Mouse (Mus musculus): ENCODE measurements around the gene Gm15217.

Gm15217 gene

DNA sequence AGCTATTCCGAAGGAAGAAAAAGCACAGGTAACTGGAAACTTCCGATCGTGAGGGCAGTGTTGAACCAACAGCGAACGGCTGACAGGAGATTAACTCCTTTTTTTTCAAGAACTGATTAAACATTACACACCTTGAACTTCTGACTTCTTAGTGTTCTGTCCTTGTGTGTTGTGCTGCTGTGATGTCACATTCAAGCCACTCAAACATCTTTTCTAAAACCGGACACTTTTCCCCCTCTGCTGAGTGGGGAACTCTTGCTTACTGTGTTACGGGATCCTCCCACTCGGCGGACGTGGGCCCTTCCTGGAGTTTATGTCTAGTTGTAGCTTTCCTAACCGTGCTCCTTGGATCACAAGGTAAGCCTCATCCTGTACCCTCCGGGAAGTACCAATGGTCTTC is at the start of gene Gm15217:
Gm15217 (plus strand) TSS at position 130 of the 400 bp plus-strand sequence.
- DNase-seq (ENCODE audit: low spot score): no peak

- DNase-seq (ENCODE audit: low spot score): no peak
Observed at GRCm38 (mm10) chr14:46333421-46334237, 45.6 kb upstream of the Gm15217 start.

- DNase-seq (ENCODE audit: low spot score): no peak
Observed at GRCm38 (mm10) chr14:46338801-46339200, 40.4 kb upstream of the Gm15217 start.

- no peak for DNase-seq (ENCODE audit: low spot score)
Observed at GRCm38 (mm10) chr14:46344750-46345149, 34.5 kb upstream of the Gm15217 start.

DNA sequence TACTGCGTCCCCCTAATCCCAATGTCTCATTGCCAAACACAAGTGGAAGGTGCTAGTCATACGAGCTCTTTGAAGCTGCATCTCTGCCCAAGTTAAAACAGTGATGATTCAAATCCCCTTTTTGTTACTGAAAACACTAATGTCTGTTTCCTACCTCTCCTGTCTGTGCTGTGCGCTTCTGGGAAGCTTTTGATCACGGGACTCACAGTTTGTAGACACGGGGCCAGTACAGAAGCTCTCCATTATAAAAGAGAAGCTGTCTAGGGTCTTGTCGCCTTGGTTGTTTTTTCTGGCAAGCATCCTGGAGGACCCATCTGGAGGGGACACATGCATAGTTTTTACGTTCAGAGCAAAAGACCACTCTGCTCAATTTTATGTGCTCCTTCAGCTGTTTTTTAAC is 21.9 kb upstream of the Gm15217 start:
- no peak for DNase-seq (ENCODE audit: low spot score)

DNA sequence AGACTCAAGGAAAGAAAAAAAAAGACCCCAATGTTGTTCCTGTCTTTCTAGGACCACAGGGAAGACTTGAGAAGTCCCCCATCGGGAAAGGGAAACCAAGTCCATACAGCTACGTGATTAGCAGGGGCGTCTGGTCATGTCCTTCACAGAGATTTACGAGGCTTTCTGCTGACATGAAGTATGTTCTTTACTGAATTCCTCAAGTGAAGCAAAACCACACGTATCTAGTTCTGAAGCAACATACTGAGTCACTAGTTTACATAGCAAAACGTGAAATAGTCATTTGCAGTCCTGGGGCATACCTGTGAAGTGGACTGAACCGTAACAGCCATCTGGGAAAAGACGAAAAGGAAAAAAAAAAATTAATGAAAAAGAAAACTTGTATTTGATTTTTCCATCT is 21.5 kb upstream of the Gm15217 start:
- no peak for DNase-seq (ENCODE audit: low spot score)

GRCm38 (mm10) chr14:46363209-46363608 is 16.0 kb upstream of the Gm15217 start:
- no peak for DNase-seq (ENCODE audit: low spot score)

GRCm38 (mm10) chr14:46372452-46372851 is 6.8 kb upstream of the Gm15217 start:
- no peak for DNase-seq (ENCODE audit: low spot score)

- DNase-seq (ENCODE audit: low spot score): no peak
Observed at GRCm38 (mm10) chr14:46375796-46376195, 3.4 kb upstream of the Gm15217 start.

DNA sequence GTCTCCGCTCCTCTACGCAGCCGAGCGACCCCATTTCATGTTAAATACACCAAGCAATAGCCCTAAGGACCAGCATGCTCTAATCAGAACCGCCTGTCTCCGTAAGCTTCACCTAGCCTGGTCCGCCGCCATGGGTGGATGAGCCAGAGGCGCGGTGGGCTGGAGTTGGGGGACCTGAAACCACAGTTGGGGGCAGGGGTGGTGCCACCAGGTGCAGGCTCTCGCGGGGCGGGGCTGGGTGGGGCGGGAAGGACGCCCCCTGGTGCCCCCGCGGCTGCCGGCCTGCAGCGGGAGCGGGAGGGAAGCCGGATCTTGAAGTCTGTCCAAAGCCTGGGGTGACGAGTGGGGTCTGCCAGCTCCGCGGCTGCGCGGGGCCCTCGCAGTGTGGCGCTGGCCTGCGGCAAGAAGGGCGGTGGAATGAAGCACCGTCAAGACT is 1.1 kb downstream of the Gm15217 start:
- DNase-seq (ENCODE audit: low spot score): no peak

DNA sequence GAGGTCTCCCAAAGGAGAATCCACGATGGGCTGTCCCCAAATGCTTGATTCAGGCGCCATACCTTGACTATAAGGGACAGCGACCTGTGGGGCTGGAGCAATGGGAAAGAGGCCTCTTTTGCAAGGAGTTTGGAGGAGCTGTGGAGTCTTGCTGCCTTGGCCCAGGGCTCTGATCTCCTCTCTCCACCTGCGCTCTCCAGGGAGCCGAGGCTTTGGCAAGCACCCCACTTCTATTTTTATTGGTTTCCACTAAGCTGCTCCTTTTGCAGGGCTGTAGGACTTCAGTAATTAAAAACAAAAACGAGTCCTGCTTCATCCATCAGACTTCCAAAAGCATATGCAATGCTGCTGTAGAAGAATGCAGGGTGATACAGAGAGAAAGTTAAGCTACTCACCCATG is 2.2 kb downstream of the Gm15217 start:
- DNase-seq (ENCODE audit: low spot score): no peak

GRCm38 (mm10) chr14:46384946-46385691 is 5.9 kb downstream of the Gm15217 start:
- DNase-seq (ENCODE audit: low spot score): no peak

DNA sequence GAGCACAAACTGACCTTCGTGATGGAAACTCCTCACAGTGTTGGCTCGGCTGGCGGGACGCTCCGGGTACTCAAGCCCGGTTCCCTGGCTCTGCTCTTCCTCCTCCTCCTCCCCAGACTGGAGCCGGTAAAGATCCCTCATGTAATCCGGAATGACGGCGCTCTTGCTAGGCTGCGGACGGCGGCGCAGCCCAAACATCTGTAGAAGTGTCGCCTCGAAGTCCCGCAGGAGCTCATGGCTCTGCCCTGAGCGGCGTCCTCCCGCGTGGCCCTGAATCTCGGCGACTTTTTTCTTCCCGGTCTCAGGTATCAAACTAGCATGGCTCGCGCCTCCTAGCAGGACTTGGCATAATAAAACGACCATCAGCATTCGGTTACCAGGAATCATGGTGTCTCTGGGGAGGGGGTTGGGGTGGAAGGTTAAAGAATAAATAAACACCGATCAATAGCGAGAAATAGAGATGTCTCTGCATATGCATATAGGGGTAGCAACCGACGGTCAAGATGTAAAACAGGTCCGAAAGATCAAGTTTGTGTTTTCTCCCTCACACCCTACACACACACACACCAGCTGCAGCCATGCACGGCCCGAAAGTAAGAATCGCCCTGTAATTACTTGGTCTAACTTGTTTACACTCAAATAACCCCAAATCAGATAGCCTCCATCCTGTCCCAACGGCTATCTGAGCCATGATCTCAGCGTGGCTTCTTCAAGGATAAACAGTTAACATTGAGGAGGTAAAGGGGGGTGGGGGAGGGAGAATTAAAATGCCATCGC is 6.7 kb downstream of the Gm15217 start:
- DNase-seq (ENCODE audit: low spot score): no peak

GRCm38 (mm10) chr14:46386478-46387356 is 7.5 kb downstream of the Gm15217 start:
- DNase-seq (ENCODE audit: low spot score): peak; percentile 20

- peak; percentile 78 for DNase-seq (ENCODE audit: low spot score)
Observed at GRCm38 (mm10) chr14:46387357-46387671, 8.1 kb downstream of the Gm15217 start.

- DNase-seq (ENCODE audit: low spot score): peak; percentile 35
Observed at GRCm38 (mm10) chr14:46387821-46388481, 8.7 kb downstream of the Gm15217 start.

- DNase-seq (ENCODE audit: low spot score): peak; percentile 57
Observed at GRCm38 (mm10) chr14:46388636-46389035, 9.4 kb downstream of the Gm15217 start.

DNA sequence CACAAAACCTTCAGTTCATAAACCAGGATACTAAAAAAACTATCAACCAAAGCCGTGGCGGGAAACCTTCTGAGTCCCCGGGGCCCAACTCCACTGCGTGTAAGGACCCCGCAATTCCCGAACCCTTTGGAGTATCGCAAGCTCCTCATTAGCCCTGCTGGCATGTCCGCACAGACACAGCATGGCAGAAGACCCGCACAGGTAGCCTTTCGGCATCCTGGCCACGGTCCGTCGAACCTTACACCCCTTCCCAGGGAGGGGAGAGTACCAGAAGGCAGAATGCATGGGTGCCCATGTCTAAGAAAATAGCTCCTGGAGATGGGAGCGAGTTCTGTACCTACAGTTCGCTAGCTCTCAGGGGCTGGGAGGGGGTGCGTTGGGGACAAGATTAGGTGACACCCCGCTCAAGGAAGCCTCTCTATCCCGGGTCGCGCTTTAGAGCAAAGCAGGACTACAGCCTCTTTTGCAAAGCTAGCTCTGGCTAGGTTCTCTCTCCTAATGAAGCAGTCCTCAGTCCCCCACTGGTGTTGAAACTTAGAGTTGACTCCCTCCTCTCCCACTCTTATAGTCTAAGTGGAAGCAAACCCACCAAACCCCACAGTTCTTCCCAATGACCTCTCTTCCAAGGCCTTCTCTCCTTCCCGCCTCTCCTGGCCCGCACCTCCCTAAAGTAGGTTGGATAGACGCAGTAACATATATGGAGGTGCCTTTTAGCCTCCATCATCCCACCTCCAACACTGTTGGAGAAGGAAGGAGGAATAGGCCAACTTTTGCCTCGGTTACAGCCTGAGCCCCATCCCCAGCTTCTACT is 10.4 kb downstream of the Gm15217 start:
- DNase-seq (ENCODE audit: low spot score): no peak

DNA sequence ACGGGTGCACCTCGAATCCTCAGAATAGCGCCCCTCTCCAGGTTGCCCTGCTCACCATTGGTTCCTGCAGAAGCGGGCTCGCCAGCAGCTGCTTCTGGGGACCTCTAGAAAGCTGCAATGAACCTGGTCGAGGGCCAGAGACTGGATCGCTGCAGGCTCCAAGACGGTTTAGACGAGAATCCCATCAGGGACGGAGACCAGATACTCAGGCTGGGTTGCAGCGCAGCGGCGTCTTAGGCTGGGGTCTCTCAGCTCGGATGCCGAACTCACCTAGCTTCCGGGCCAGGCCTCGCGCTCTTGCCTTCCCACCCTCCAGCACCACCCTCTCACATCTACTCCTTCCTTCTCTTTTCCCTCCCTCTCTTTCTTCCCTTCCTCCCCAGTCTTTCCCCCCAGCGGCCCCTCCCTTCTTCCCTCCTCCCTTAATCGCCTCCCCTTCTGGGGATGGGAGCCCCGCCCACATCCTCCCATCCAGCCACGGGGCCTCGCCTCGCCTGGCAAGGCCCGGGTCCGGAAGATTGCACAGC is 11.1 kb downstream of the Gm15217 start, which contains the start of gene Bmp4:
Bmp4 (minus strand) TSS at position 421 of the 527 bp plus-strand sequence.
- peak; percentile 27 for DNase-seq (ENCODE audit: low spot score)
